Mouse (Mus musculus) left cerebral cortex, adult 2 months (tissue): ENCODE data around the gene Npnt. TPM values are rescaled to one million over a fixed set of nuclear protein-coding genes. Genes with fewer than 3 reads are reported as not detected.

Experiments
- DNase-seq, 2 experiments: peaks; one replicate each; pipeline ENCODE4 v3.0.0; 2021 to 2022; ENCODE audit warnings: low spot score in 2 of 2, mixed read lengths in 1 of 2; ENCODE audit errors: extremely low spot score in 1 of 2
- H3K27ac ChIP-seq: fragments of 200-600 bp; 2 replicates; pipeline ENCODE4 v1.8.1; 2022
- H3K4me3 ChIP-seq: fragments of 200-600 bp; 2 replicates; pipeline ENCODE4 v1.8.1; 2022
- CTCF ChIP-seq: fragments of 200-600 bp; IDR thresholded peaks from 2 replicates; pipeline ENCODE4 v1.8.1; 2022; ENCODE audit warnings: antibody characterized with exemption, mild to moderate bottlenecking, moderate library complexity
- intact Hi-C: fragments of 180-260 bp; cut with DNase I; formaldehyde crosslinking; loops from one replicate; pipeline ENCODE4 v1.15.1; 2025
- total RNA-seq, 2 experiments: library from RNA; stranded (reverse); gene quantifications; 2 replicates each; pipeline ENCODE4 v1.2.3; 2021

Npnt gene
- total RNA-seq, 2 experiments from 2014 or later = 14.5 to 18.4 TPM

DNA sequence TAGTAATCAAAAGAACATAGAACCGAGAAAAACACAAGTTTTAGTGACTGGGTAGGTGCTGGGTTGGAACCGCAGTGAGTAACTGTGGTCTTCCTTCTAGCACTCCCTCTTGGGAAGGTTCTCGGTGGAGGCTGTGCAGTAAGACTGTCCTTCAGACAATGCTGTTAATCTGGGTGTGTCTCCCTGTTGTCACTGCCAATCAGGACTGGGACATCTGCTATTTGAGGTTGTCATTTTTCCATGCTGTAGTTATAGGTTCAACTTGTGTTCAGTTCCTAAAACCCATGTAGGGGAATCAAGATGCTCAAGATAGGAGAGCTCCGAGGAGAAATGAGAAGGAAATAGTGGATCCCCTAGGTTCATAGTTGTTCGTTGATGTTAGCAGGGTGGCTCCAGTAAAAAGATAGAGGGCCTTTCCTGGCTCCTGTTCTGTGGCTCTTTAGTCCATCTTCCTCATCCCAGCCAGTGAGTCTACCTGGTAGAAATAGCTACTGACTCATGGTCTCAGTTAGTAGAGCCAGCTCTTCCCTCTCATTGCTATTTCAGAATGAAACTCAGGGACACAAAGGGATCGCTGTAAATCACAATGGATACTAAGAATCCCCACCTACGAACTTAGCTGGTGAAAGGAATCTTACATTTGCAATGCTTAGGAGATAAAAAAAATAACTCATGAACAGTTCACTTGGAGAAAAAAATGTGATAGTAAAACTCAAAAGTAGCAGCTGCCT lies 12.7 kb upstream of the Npnt start:
- TF ChIP-seq CTCF = no peak
- no peak overlapping the region for H3K27ac ChIP-seq
- no peak overlapping the region for H3K4me3 ChIP-seq
- intact Hi-C loops = no loop called here
- no peak for DNase-seq

- intact Hi-C loops = no loop called here
These were observed 414 bp upstream of the Npnt start for GRCm38 (mm10) chr3:132950529-132950880.

GRCm38 (mm10) chr3:132949380-132949790 lies 706 bp downstream of the Npnt start:
- no peak overlapping the region for H3K27ac ChIP-seq
- intact Hi-C loops = loop anchor here (2.0 kb wide), 1 partner anchor 45 kb away; no protein-coding TSS in a partner anchor
- H3K4me3 ChIP-seq = peak overlapping the region; percentile 64
- TF ChIP-seq CTCF = no peak
- peak in 1 of 2 experiments; percentile 35 for DNase-seq

More at GRCm38 (mm10) chr3:132950529-132950880, 414 bp upstream of the Npnt start:
- no peak for DNase-seq
- peak overlapping the region; percentile 64 for H3K4me3 ChIP-seq
- no peak for TF ChIP-seq CTCF
- H3K27ac ChIP-seq = no peak overlapping the region

GRCm38 (mm10) chr3:132948298-132948795 lies 1.7 kb downstream of the Npnt start:
- no peak for TF ChIP-seq CTCF
- Histone ChIP-seq H3K4me3 (no peak overlapping the region), H3K27ac (no peak overlapping the region)
- no peak for DNase-seq
- intact Hi-C loops = loop anchor here (2.0 kb wide), 1 partner anchor 44 kb away; no protein-coding TSS in a partner anchor

DNA sequence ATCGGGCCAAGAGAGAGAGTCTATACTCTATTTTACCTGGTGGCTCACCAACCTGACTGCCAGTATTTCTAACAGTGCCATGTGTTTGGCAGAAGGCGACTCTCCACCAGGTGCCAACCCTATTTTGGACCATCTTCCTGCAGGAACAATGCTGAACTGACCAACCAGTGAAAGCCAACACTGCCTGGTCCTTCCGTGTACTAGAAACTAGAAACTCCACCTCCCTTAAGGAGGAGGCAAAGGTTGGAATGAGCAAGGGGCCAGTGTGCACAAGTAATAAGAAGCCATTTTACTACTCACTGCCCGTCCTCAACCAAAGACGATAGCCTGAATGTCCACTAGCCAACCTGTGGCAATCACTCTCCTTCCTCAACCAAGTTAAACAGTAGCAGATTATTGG lies 4.0 kb downstream of the Npnt start:
- intact Hi-C loops = no loop called here
- no peak for DNase-seq
- Histone ChIP-seq H3K27ac (no peak overlapping the region), H3K4me3 (no peak overlapping the region)
- no peak for TF ChIP-seq CTCF

DNA sequence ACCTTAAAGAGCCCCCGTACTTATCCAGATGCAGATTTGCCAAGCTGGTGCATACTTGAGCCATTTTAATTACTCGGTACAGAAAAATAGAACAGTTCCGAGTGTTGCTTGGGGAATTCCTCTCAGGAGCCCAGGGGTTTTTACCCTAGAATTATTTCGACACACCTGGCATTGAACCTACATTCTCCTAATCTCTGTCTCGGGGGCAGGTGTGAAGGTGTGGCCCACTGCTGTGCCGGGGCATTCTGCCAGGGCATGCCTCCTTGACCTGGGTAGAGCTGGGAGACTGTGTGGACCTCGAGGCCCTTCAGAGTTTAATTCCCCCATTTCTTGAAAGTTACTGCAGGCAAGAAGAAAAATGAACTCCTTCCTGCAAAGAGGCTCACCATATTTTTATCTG lies 4.4 kb downstream of the Npnt start:
- intact Hi-C loops = no loop called here
- H3K4me3 ChIP-seq = no peak overlapping the region
- no peak for DNase-seq
- H3K27ac ChIP-seq = no peak overlapping the region
- no peak for TF ChIP-seq CTCF

GRCm38 (mm10) chr3:132944609-132945008 lies 5.5 kb downstream of the Npnt start:
- H3K27ac ChIP-seq = no peak overlapping the region
- H3K4me3 ChIP-seq = no peak overlapping the region
- no peak for TF ChIP-seq CTCF
- intact Hi-C loops = no loop called here
- no peak for DNase-seq

DNA sequence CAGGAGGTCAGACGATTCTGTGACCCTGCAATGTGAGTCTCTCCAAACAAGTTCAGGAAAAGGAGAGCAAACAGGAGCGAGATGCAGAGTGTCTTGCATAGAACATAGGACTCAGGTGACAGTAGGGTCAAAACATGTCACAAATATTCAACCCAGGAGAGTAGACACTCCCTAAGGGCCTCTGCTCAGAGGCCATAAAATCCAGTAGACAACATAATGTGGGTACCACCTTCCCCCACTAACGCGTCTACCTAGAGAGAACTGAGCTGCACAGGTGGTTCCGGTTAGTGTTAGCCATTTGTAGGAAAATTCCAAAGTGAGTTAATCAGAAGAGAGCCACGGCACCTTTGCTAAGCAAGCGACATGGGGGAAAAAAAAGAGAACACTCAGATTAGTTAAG lies 5.9 kb downstream of the Npnt start:
- DNase-seq = no peak
- TF ChIP-seq CTCF = no peak
- intact Hi-C loops = no loop called here
- H3K27ac ChIP-seq = no peak overlapping the region
- no peak overlapping the region for H3K4me3 ChIP-seq

DNA sequence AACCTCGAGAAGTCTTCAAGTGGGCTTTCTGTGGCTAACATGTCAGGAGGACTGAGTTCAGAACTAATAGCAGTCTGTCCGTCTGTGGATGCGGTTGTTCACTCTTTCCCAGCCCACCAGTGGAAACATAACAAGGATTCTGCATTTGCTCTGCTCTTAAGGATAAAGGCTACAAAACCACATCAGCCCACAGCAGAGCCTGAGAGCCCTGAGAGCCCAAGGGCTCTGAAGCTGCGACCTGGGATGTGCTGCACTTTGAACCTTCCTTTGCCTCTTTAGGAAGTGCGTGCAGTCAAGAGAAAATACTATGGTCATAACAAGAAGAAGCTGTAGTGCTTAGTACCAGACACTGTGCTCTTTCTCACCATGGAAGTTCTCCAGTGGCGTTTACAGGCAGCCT lies 7.3 kb downstream of the Npnt start:
- DNase-seq = no peak
- Histone ChIP-seq H3K27ac (no peak overlapping the region), H3K4me3 (no peak overlapping the region)
- intact Hi-C loops = no loop called here
- TF ChIP-seq CTCF = no peak

- DNase-seq = no peak
- H3K4me3 ChIP-seq = no peak overlapping the region
- intact Hi-C loops = no loop called here
These were observed 9.7 kb downstream of the Npnt start for GRCm38 (mm10) chr3:132940181-132940990.

DNA sequence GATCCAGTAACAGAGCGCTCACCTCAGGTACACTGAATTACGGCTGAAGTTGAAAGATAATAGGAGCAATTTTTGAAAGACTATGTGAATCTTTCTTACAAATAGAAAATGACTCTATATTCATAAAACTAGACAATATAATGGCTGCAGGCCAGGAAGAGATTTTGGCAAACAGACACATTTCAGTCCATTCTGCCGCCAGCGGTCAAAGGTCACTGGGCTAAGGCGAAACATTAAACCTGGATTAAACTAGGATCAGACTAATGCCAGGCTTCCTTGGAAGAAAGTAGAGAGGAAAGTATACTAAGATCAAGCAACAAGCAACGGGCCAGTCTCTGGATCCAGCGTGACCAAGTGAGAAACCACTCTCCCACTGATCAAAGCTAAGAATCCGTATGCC lies 11.1 kb downstream of the Npnt start:
- intact Hi-C loops = no loop called here
- Histone ChIP-seq H3K27ac (no peak overlapping the region), H3K4me3 (no peak overlapping the region)
- no peak for DNase-seq
- TF ChIP-seq CTCF = no peak

More at GRCm38 (mm10) chr3:132940181-132940990, 9.7 kb downstream of the Npnt start:
- TF ChIP-seq CTCF = no peak
- no peak overlapping the region for H3K27ac ChIP-seq

DNA sequence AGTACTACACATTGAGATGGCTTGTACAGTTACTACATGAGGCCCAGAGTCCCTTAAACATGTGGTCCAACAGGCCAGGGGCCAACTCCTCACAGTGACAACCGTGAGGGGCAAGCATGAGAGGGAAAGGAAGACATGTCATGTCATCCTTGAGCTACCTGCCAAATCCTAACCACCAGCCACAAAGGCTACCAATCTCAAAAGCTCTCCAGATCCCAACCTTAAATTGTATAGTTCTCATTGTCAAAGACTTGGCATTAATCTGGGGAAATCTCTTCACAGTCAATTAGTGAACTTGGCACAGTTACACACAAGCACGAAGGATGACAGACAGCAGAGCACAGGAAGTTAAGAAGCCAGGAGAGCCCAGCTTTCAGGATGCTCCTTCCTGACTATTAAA lies 15.4 kb downstream of the Npnt start:
- no peak overlapping the region for H3K27ac ChIP-seq
- intact Hi-C loops = no loop called here
- TF ChIP-seq CTCF = no peak
- no peak overlapping the region for H3K4me3 ChIP-seq
- no peak for DNase-seq
